Mouse (Mus musculus) natural killer cell, adult 2 months (primary cell): Measurements from ENCODE around the gene Gdf7.
A peak's percentile ranks its signal among the peaks of the same experiment; 100 is the strongest.

Source experiments
- DNase-seq, 2 experiments: peaks; one replicate each; pipeline ENCODE4 v3.0.0; 2022; ENCODE audit warnings: low spot score in 2 of 2

Gene Gdf7

GRCm38 (mm10) chr12:8301841-8302431 lies at the start of gene Gdf7:
TSS of gene Gdf7 (minus strand) at chr12:8301954.
- peak in 1 of 2 experiments; percentile 15 for DNase-seq

GRCm38 (mm10) chr12:8351025-8351903 lies 49.5 kb upstream of the Gdf7 start:
- DNase-seq = peak; percentile 69 to 78

DNA sequence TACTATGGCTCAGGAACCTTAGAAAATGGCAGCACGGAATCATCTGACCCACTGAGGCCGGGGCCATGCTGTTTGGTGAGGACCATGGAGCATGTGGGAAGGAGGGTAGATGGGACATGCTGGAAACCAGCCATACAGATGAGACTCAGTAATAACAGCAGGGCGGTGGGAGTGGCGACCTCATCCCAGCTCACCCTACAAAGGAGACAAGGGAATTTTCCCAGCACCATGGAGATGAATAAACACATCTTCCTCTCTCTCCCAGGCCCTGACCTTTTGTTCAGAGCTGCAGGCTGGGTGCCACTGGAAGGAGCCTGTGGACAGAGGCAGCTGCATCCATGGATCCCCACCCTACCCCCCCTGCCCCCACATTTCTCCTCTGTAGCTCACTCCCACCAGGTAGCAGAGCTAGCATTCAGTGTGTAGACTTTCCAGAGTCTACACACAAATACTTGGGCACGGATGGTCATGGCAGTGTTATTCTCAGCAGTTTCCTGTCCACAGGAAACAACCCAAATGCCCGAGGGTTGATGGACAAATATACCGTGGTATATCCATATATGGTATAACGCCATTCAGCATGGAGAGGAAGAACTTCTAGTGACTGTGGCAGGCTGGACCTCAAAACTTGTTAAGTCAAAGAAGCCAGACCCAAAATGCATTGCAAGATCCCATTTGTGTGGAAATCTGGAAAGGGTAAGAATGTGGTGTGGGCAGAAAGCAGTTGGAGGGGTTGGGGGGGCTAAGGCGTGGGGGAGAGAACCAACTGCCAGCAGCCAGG lies 47.2 kb upstream of the Gdf7 start:
- no peak for DNase-seq

- DNase-seq = peak in 1 of 2 experiments; percentile 16
These were observed 46.1 kb upstream of the Gdf7 start for GRCm38 (mm10) chr12:8347746-8348462.

- no peak for DNase-seq
These were observed 43.8 kb upstream of the Gdf7 start for GRCm38 (mm10) chr12:8345539-8345938.

GRCm38 (mm10) chr12:8344897-8345296 lies 43.1 kb upstream of the Gdf7 start:
- DNase-seq = peak in 1 of 2 experiments; percentile 4

- DNase-seq = no peak
These were observed 41.6 kb upstream of the Gdf7 start for GRCm38 (mm10) chr12:8343381-8343780.

GRCm38 (mm10) chr12:8341008-8341407 lies 39.3 kb upstream of the Gdf7 start:
- DNase-seq = no peak

DNA sequence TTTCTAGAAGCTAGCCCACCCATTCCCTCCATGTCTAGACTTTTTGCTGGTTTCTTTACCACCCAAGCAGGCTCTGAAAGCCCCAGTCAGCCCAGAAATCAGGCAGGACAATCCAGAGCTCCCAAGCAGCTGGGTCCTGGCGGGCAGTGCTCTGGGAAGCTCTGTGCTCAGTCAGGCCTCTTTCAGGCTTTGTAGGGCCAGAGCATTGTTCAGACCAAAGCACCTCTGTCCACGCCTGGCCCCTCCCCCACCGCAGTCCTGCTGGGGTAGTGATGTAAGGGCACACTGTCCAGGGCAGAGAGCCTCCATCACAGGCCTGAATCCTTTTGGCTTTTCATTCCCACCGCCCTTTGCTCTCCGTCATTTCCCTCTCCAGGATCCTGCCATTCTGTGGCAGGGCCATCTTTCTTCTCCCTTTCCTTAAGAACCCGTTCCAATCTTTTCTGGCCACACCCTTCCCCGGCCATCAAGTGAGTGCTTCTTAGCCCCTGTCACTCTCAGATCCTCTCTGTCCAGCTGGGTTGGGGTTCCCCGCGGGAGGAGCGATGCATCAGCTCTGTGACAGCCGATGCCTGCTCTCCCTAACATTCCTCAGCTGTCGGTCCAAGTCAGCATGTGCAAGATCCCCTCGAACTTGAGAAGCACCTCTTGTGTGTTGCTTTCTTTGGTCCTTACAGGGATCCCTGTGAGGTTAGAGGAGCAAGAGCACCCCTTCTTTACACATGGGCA lies 38.0 kb upstream of the Gdf7 start:
- no peak for DNase-seq

GRCm38 (mm10) chr12:8338918-8339317 lies 37.2 kb upstream of the Gdf7 start:
- no peak for DNase-seq

- DNase-seq = no peak
These were observed 36.7 kb upstream of the Gdf7 start for GRCm38 (mm10) chr12:8338491-8338890.

- no peak for DNase-seq
These were observed 35.7 kb upstream of the Gdf7 start for GRCm38 (mm10) chr12:8337286-8338060.

DNA sequence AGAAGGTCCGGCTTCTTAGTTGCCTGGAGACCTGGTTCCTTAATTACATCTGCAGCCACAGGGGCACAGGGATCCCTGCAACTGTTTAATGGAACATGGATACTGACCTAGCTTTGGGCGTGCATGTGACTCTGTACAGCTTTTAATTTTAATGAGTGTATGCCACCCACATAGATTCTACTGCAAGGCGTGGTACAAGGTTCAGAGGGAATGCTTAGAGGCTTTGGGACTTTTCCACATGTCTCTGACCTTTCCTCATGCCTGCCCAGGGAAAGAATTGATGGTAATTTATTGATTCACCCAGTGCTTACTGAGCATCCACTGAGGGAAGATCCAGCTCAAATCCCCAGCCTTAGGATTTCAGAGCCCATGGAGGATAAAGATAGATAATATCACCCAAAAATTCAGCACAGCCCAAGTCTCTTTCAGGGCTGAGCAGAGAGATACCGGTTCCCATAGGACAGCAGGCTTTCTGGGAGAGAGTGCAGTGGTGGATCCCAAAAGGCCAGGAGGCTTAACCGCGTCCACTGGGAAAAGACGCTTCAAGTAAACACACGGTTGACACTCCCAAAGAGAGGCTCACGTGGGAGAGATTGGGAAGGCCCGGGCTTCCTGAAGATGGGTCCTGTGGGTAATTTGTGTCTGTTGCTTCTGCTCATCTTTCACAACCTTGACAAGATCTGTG lies 35.0 kb upstream of the Gdf7 start:
- no peak for DNase-seq

DNA sequence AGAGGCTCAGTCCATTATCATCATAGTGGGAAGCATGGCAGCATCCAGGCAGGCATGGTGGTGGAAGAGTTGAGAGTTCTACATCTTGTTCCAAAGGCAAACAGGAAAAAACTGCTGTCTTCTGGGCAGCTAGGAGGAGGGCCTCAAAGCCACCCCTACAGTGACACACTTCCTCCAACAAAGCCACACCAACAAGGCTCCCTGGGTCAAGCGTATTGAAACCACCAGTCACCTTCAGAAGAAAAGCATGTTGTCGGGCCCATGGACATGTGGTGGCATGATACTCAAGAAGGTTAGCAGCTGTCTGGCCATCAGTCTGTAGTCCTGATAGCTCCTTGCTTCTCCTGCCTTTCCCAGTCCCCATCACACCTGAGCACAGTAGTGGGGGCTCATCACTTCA lies 33.7 kb upstream of the Gdf7 start:
- DNase-seq = no peak

DNA sequence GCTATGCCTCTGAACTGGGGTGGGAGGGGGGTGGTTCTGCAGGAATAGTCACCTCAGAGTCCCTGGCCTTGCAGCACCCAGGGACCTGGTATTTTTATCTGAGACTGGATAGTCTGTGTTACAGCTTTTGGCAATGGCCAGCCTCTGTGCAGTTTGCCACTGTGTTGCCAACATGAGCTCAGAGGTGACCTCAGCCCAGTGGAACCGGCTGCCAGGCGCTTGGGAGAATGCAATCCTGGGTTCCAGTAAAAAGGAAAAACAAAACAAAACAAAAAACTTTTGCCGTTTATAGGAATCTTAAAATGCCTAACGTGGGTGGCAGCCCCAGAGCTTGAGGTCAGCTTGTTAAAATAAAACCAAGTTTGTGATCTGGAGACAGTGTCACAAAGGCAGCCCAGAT lies 32.5 kb upstream of the Gdf7 start:
- no peak for DNase-seq

DNA sequence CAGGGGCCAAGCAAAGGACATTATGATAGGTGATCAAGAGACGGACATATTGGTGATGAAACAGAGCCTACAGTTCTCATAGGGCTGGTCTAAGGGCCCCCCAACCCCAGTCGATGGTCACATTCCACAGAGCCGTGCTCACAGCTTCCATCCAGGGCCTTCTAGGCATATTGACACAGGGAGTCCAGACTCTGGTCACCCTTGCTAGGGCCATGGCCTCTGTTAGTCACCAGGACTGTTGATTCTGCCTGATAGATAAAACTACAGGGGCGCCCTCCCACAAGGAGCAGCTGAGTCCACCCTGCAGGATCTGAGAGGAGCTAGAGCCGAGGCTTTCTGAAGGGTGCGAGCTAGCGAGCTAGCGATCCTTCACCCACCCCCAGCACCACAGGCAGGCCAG lies 31.9 kb upstream of the Gdf7 start:
- DNase-seq = no peak

DNA sequence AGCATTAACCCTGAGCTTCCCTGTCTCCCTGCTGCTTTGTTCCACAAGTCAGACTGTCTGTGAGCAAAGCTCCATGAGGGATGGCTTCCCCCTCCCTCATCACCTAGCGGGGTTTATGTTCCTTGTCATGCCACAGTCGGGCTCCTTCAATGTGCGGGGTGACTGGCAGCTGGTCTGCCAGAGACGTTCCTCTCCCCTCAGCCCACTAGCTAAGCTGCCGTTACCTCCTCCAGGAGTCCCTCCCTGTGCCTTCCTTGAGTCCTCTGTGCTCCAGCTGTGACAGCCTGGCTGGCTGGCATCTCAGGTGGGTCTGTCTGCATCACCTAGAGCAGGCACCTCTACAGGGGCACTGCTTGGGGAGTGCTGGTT lies 30.4 kb upstream of the Gdf7 start:
- DNase-seq = no peak

DNA sequence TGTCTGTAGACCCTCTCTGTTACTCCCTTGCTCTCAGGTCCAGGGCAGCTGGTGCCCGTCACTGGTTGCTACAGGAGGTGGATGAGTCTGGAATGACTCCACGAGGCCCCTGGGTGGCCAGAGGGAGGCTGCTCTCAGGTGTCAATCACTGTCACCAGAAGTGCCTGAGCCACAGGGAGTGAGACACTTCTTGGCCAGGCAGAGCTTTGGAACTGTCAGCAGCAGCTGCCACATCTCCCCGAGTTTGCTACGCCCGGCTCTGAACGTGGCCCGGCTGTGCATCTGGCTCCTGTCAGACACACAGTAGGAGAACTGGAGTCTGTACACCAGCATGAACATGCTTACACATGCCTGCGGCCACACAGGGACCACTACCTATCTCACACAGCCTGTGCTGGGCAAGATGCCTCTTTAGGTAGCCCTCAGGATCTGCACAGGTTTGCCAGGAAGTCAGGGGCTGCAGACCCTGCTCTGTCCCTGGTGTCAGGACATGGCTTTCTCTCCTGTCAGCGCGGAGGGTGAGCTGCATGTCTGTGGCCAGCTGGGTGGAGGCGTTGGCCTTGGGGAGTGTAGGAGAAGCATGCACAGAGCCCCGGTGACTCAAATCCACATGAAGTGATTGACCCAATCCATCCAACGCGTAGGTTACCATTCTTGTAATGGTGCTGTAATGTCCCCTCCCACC lies 29.9 kb upstream of the Gdf7 start:
- DNase-seq = no peak

DNA sequence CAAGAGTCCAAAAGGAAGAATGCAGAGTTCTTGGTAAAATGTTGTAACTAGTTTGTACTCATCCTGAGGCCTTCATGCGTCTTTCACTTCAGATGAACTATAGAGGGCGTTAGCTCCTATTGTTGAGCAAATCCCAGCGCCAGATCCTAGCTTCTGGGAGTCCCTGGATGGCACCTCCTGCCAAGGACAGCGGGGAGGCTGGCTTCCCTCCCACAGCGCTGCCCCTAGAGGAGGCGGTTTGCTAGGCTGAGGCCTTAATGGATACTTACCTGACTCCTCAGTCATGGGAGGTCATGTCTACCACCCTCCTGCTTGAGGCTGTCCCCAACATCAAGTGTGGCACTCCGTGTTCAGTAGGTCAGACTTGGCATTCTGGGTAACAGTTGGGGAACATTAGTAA lies 27.5 kb upstream of the Gdf7 start:
- DNase-seq = no peak
